Mouse (Mus musculus): ENCODE data around the gene Hist1h4f. TPM values are rescaled to one million over a fixed set of nuclear protein-coding genes. Genes with fewer than 3 reads are reported as not detected.
"Not testable (repeated sequence)": the region's sequence is repeated elsewhere in the genome, so short reads cannot be mapped to it uniquely, and the experiment has no call there.

Gene Hist1h4f
- polyA plus RNA-seq, 1 experiment from 2014 or later, result 1.7 TPM

DNA sequence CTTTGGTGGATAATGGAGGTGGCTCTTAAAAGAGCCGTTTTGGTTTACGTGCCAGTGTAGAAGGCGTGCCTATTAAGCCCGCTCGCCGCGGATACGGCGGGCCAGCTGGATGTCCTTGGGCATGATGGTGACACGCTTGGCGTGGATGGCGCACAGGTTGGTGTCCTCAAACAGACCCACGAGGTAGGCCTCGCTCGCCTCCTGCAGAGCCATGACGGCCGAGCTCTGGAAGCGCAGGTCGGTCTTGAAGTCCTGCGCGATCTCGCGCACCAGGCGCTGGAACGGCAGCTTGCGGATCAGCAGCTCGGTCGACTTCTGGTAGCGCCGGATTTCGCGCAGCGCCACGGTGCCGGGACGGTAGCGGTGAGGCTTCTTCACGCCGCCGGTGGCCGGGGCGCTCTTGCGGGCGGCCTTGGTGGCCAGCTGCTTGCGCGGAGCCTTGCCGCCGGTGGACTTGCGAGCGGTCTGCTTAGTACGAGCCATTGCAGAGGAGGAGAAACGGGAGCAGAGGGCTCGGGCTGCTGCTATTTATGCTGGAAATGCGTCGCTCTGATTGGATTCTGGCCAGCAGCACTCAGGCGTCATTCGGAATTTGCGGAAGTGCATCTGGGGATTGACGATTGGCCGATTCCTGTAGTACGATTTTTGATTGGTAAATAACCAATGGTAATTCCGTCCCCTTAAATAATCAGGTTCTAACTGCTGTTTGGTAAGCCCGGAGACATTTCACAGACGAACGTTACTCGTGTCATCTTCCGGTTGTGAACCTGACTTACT, 10.6 kb upstream of the Hist1h4f start, which contains the start of gene Hist1h3e:
TSS of gene Hist1h3e (minus strand) at position 487 of the 777 bp plus-strand sequence.
- H3K27ac ChIP-seq (replicated peaks), result peak within 1 kb of the TSS; percentile 98
- peak within 1 kb of the TSS; percentile 78 for H3K4me2 ChIP-seq (replicated peaks)
- not testable (repeated sequence) for H3K4me1 ChIP-seq, H3K36me3 ChIP-seq, H3K9me3 ChIP-seq, H3K27me3 ChIP-seq
- peak within 1 kb of the TSS; percentile 56 for H3K9ac ChIP-seq (replicated peaks)
- ATAC-seq (ENCODE audit: low FRiP score, low read depth), result peak; percentile 98
- WGBS, result under 1% methylated on average over 59 of the region's 67 CpGs
- H3K4me3 ChIP-seq, result peak within 1 kb of the TSS; percentile 46

DNA sequence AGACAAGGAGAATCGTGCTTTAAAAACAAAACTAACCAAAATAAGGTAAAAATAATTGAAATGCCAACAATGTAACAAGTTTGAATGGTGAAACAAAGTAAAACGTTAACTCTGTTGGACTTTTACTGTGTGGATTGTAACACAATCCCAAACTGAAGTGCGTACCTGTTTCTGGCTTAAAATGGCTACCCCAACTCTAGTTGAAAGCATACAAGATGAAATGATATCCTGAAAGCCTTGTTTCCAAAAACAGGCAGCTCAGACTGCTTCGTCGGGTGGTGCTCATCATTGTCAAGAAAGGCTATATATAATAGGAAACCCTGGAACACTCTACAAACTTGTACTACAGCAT, 10.1 kb upstream of the Hist1h4f start:
- H3K4me3 ChIP-seq, result peak overlapping the region; percentile 46
- not testable (repeated sequence) for H3K27me3 ChIP-seq; H3K4me1 ChIP-seq; ATAC-seq (ENCODE audit: low FRiP score, low read depth); H3K9me3 ChIP-seq; H3K36me3 ChIP-seq
- 0% methylated on average over 2 of the region's 5 CpGs for WGBS
- peak overlapping the region; percentile 98 for H3K27ac ChIP-seq (replicated peaks)
- peak overlapping the region; percentile 49; the same call in 1 of the 2 replicates for H3K9ac ChIP-seq (replicated peaks)
- peak overlapping the region; percentile 78 for H3K4me2 ChIP-seq (replicated peaks)

DNA sequence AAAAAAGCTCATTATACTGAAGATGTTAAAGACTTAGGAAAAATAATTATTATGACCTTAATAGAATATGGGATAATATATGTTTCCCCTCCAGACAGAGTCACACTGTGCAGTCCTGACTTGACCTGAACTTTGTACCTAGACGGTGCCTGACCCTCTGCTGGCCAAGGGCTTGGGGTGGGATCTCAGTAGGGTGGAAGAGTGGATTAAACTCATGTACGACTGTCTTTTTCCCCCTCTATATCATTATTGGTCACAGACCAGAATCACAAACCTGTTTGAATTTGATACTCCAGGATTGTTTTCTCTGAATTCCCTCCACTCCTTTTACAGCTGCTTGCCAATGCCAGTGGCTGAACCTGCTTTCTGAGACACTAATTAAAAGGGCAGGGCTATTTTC, 9.3 kb upstream of the Hist1h4f start:
- peak overlapping the region; percentile 65 for H3K27ac ChIP-seq (replicated peaks)
- ATAC-seq (ENCODE audit: low FRiP score, low read depth); H3K4me3 ChIP-seq; H3K27me3 ChIP-seq; H3K9me3 ChIP-seq; H3K4me1 ChIP-seq; H3K9ac ChIP-seq (replicated peaks); H3K36me3 ChIP-seq: not testable (repeated sequence)
- 12% methylated on average over 2 of the region's 2 CpGs for WGBS
- H3K4me2 ChIP-seq (replicated peaks), result peak overlapping the region; percentile 26

DNA sequence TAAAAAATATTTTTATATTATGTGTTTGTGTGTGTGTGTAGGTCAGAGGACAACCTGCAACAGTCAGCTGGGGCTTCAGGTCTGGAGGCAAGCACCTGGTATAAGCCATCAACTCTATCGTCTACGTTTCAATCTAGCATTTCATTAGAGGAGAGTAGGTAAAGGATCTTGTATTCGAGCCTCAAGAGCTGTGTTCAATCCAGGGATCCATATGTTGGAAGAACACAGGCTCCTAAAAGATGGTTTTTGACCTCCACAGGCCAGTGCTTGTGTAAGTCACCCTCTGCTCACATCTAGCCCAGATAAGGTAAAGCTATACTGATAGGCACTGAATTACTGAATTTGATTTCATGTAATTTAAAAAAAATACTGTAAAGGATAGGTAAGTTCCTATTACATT, 5.5 kb upstream of the Hist1h4f start:
- Histone ChIP-seq H3K4me3 (no peak overlapping the region), H3K27me3 (no peaks in the 10 kb centered on the region), H3K4me2 (replicated peaks) (peak overlapping the region; percentile 98; the same call in 1 of the 2 replicates), H3K9me3 (no peaks in the 10 kb centered on the region), H3K4me1 (peaks cover 20% of the 10 kb centered on the region), H3K36me3 (no peaks in the 10 kb centered on the region), H3K27ac (replicated peaks) (peak overlapping the region; percentile 97; the same call in 1 of the 2 replicates), H3K9ac (replicated peaks) (no peak overlapping the region)
- no peak for ATAC-seq (ENCODE audit: low FRiP score, low read depth)
- 68% methylated on average over 3 of the region's 3 CpGs for WGBS

DNA sequence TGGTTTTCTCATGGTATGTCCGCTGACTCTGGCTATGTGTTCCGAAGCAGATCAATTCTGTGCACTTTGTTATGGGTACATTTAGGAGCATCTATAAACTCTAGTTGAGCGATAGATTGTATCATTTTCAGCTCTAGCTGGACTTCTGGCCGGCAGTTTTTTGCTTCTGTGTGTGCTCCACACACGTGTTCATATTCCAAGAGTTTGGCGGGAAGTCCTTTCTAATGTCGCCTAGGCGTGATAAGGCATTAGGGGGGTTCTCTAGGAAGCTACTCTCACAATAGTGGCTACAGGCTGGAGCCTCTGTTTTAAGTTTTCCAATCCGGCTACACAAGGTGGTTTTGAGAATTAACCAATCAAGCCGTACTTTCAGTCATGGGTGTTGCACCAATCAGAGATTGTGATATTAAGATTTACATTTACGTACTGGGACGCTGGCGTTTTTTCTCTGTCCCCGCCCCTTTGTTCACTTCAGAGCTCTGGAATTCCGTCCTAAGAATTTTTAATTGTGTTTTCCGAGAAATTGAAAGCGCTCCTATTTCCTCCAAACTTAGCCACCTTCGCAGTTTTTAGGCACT, 4.5 kb upstream of the Hist1h4f start:
- H3K4me2 ChIP-seq (replicated peaks), result peak overlapping the region; percentile 98

DNA sequence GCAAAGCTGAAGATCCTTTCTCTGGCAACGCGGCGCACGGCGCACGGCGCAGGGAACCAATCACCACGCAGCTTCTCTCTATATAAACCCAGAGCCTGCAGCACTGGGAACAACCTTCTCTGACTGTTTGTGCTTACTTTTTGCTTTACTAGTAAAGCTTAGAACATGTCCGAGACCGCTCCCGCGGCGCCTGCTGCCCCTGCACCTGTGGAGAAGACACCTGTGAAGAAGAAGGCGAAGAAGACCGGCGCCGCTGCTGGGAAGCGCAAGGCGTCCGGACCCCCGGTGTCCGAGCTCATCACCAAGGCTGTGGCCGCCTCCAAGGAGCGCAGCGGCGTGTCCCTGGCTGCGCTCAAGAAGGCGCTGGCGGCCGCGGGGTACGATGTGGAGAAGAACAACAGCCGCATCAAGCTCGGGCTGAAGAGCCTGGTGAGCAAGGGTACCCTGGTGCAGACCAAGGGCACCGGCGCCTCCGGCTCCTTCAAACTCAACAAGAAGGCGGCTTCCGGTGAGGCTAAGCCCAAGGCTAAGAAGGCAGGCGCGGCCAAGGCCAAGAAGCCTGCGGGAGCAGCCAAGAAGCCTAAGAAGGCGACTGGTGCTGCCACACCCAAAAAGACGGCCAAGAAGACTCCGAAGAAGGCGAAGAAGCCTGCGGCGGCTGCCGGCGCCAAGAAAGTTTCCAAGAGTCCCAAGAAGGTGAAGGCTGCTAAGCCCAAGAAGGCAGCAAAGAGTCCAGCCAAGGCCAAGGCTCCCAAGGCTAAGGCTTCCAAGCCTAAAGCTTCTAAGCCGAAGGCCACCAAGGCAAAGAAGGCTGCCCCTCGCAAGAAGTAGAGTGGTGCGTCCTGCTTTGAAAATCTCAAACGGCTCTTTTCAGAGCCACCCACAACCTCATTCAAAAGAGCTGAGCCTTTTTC, 3.7 kb upstream of the Hist1h4f start:
- peak; percentile 86 for ATAC-seq (ENCODE audit: low FRiP score, low read depth)
- under 1% methylated on average over 54 of the region's 54 CpGs for WGBS
- H3K9ac ChIP-seq (replicated peaks), result peak overlapping the region; percentile 75
- peak overlapping the region; percentile 59 for H3K4me3 ChIP-seq
- H3K9me3 ChIP-seq, result no peaks in the 10 kb centered on the region
- no peaks in the 10 kb centered on the region for H3K36me3 ChIP-seq
- no peaks in the 10 kb centered on the region for H3K27me3 ChIP-seq
- peak overlapping the region; percentile 98 for H3K4me2 ChIP-seq (replicated peaks)
- H3K4me1 ChIP-seq, result peaks cover 22% of the 10 kb centered on the region
- H3K27ac ChIP-seq (replicated peaks), result peak overlapping the region; percentile 97

More for the DNA sequence above, 4.5 kb upstream of the Hist1h4f start:
- Histone ChIP-seq H3K27me3 (no peaks in the 10 kb centered on the region), H3K9me3 (no peaks in the 10 kb centered on the region), H3K4me3 (peak overlapping the region; percentile 59), H3K4me1 (peaks cover 20% of the 10 kb centered on the region), H3K36me3 (no peaks in the 10 kb centered on the region), H3K9ac (replicated peaks) (peak overlapping the region; percentile 75), H3K27ac (replicated peaks) (peak overlapping the region; percentile 97)
- ATAC-seq (ENCODE audit: low FRiP score, low read depth), result peak; percentile 76
- under 1% methylated on average over 18 of the region's 18 CpGs for WGBS

DNA sequence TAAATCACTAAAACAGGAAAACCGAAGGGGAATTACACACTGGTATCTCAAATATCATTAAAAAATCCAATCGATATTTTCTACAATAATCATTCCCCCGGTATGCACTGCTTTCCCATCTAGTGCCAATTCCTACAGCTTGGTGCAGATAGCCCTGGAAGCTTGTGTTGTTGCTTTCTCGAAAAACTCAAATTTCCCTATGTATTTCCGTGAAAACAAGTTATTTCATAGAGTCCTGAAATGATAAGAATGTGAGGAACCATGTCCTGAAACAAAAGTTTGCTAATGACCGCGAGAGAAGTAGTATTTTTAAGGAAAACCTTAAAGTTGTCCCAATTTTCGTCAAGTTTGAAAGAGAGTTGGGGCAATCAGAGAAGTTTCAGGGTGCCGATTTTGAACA, 2.9 kb upstream of the Hist1h4f start:
- Histone ChIP-seq H3K4me1 (peaks cover 22% of the 10 kb centered on the region), H3K9me3 (no peaks in the 10 kb centered on the region), H3K9ac (replicated peaks) (peak overlapping the region; percentile 75; the same call in 1 of the 2 replicates), H3K27me3 (no peaks in the 10 kb centered on the region), H3K4me3 (peak overlapping the region; percentile 59), H3K27ac (replicated peaks) (peak overlapping the region; percentile 97), H3K36me3 (no peaks in the 10 kb centered on the region), H3K4me2 (replicated peaks) (peak overlapping the region; percentile 98)
- no peak for ATAC-seq (ENCODE audit: low FRiP score, low read depth)
- 26% methylated on average over 9 of the region's 9 CpGs for WGBS

DNA sequence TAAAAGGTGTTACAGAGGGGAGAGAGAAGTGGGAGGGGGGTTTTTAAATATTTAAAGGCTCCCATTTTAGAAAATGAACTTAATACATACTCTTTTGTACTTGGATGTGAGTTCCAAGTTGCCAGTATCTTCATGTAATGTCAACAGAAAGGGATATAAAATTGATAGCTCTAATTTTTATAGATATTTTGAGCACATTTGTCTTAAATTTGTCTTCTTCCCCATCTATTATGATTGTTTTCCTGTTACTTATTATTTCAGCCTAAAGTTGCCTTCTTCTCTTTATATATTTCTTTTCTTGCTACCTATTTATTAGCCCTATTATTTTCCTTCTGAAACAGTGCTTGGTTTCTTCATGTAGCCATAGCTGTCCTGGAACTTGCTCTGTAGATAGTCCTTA, 1.5 kb upstream of the Hist1h4f start, which contains the start of gene Hist1h1d:
TSS of gene Hist1h1d (plus strand) at position 301 of the 400 bp plus-strand sequence.
- H3K4me3 ChIP-seq, result no peak within 1 kb of the TSS
- no peak within 1 kb of the TSS for H3K9ac ChIP-seq (replicated peaks)
- H3K27me3 ChIP-seq, result no peaks in the 10 kb centered on the region
- H3K36me3 ChIP-seq, result no peaks in the 10 kb centered on the region
- no peaks in the 10 kb centered on the region for H3K9me3 ChIP-seq
- H3K4me1 ChIP-seq, result peaks cover 22% of the 10 kb centered on the region
- no peak for ATAC-seq (ENCODE audit: low FRiP score, low read depth)
- H3K4me2 ChIP-seq (replicated peaks), result peak within 1 kb of the TSS; percentile 98
- peak within 1 kb of the TSS; percentile 97 for H3K27ac ChIP-seq (replicated peaks)

DNA sequence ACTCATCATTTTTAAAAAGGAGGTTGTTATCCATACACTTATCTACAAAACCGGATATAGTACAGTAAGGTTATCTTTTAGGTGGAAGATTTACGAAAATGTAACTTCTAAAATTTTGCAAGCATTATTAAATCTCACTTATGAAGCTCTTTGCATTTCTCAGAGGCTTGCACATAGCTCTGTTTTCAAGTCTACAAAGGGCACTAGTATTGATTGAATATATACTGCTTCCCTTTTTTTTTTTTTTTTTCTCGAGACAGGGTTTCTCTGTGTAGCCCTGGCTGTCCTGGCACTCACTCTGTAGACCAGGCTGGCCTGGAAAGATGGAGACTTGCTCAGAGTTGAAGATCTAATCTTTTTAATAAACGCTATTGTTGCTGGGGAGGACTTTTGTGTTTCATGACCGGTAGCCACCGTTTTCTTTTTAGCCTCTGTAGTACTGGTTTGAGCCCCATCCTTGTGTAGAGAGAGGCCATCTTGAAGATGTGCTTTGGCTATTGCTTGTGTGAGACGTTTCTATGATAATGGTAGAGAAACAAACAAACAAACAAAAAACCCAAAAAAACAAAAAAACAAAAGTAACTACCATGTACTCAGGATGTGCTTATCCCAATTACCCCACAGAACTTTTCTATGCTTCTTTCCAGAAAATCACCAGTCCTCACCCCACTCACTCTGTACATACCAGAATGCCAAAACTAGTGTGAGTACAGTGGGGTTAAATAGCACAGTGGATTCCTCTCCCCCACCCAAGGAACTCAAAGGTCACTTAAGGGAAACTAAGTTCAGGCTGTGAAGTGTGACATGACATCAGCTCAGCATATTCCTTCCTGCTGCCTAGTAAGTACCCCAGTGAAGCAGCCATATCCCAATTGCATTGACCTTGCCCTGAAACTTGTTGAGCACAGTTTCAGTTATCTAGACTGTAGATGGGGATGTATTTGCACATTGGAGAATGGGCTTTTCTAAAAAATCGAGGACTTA, 775 bp upstream of the Hist1h4f start:
- H3K9ac ChIP-seq (replicated peaks), result no peak overlapping the region; the same call in 1 of the 2 replicates
- no peak for ATAC-seq (ENCODE audit: low FRiP score, low read depth)
- 51% methylated on average over 8 of the region's 8 CpGs for WGBS
- H3K27ac ChIP-seq (replicated peaks), result peak overlapping the region; percentile 89
- peak overlapping the region; percentile 58 for H3K4me2 ChIP-seq (replicated peaks)
- H3K9me3 ChIP-seq, result no peaks in the 10 kb centered on the region
- H3K4me1 ChIP-seq, result peaks cover 22% of the 10 kb centered on the region
- H3K27me3 ChIP-seq, result no peaks in the 10 kb centered on the region
- H3K4me3 ChIP-seq, result peak overlapping the region; percentile 45
- H3K36me3 ChIP-seq, result no peaks in the 10 kb centered on the region

DNA sequence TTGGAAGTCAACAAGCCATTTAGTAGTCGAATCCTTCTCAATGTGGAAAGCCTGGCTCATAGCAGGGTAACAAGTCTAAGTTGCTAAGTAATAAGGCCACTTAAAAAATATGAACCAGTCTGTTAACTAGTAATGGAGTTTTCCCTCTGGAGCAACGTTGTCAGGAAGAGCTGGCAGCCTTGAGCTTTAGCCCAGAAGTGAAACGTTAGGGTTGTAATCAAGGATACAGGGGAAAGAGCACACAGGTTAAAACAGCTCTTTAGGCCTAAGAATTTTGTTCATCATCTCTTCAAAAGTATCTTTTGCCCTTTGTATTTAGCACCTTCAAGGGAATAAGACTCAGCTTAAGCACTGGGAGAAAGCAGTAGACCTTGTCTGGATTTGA, 695 bp downstream of the Hist1h4f start:
- ATAC-seq (ENCODE audit: low FRiP score, low read depth), result no peak
- H3K4me1 ChIP-seq, result peaks cover 17% of the 10 kb centered on the region; the same call in 1 of the 2 replicates
- whole genome bisulfite sequencing, result 9% methylated on average over 3 of the region's 3 CpGs
- H3K27me3 ChIP-seq, result no peaks in the 10 kb centered on the region
- H3K9ac ChIP-seq (replicated peaks), result peak overlapping the region; percentile 53
- H3K4me3 ChIP-seq, result peak overlapping the region; percentile 45
- no peaks in the 10 kb centered on the region for H3K9me3 ChIP-seq
- H3K36me3 ChIP-seq, result no peaks in the 10 kb centered on the region
- peak overlapping the region; percentile 89 for H3K27ac ChIP-seq (replicated peaks)
- peak overlapping the region; percentile 58 for H3K4me2 ChIP-seq (replicated peaks)

DNA sequence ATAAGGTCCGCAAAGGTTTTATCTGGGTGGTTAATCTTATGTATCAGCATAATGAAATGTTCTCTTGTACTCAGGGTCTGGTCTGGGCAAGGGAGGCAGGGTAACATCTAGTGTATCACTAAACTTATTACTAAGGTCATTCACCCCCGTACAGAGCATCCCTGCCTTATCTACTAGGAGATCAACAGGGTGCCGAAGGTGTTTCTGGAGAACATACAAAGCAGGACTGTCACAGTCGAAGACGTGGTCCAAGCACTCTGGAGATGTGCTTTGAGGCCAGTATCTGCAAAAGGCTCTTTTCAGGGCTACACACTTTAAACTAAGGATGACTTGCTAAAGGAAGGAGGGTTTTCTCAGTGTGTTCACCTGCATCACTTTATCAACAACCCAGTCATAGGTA, 4.8 kb downstream of the Hist1h4f start:
- peak overlapping the region; percentile 56; the same call in 1 of the 2 replicates for H3K27ac ChIP-seq (replicated peaks)
- peaks cover 9% of the 10 kb centered on the region for H3K4me1 ChIP-seq
- 82% methylated on average over 5 of the region's 5 CpGs for WGBS
- no peaks in the 10 kb centered on the region for H3K36me3 ChIP-seq
- no peak for ATAC-seq (ENCODE audit: low FRiP score, low read depth)
- no peak overlapping the region for H3K4me3 ChIP-seq
- no peak overlapping the region for H3K4me2 ChIP-seq (replicated peaks)
- H3K9me3 ChIP-seq, result no peaks in the 10 kb centered on the region
- H3K27me3 ChIP-seq, result no peaks in the 10 kb centered on the region
- no peak overlapping the region for H3K9ac ChIP-seq (replicated peaks)

Measured in midbrain, embryonic 12.5 days (tissue).